Mouse (Mus musculus): ENCODE measurements around the gene Kmt2b. TPM values are rescaled to one million over a fixed set of nuclear protein-coding genes. Genes with fewer than 3 reads are reported as not detected.

The Kmt2b gene
- polyA plus RNA-seq, 1 experiment from 2014 or later = 7.4 TPM

Small RNA genes within 50 kb of the gene (microRNA-seq; reads per million reads assigned to microRNA genes)
- gene Gm38670 (1.8 reads per million), gene Mir3569 (not detected)

Other genes starting within 250 kb of the Kmt2b start
- gene Lrfn3, start 226.0 kb downstream of the Kmt2b start, polyA plus RNA-seq (2016; fragmentation: Nextera tagmentation; extraction: Ambion mirVana) = 5.4 and 6.2 TPM in 2 replicates
- 15.7 and 19.6 TPM in 2 replicates for gene Tyrobp, start 175.0 kb downstream of the Kmt2b start, polyA plus RNA-seq (2016; fragmentation: Nextera tagmentation; extraction: Ambion mirVana)
- gene Hcst, start 168.9 kb downstream of the Kmt2b start, polyA plus RNA-seq (2016; fragmentation: Nextera tagmentation; extraction: Ambion mirVana) = 0.35 TPM in 1 of 2 replicates, not detected in the other
- 1.4 and 1.5 TPM in 2 replicates for gene Nfkbid, start 167.0 kb downstream of the Kmt2b start, polyA plus RNA-seq (2016; fragmentation: Nextera tagmentation; extraction: Ambion mirVana)
- 69.6 and 124 TPM in 2 replicates for gene Aplp1, start 143.2 kb downstream of the Kmt2b start, polyA plus RNA-seq (2016; fragmentation: Nextera tagmentation; extraction: Ambion mirVana)
- gene Kirrel2, start 131.0 kb downstream of the Kmt2b start, polyA plus RNA-seq (2016; fragmentation: Nextera tagmentation; extraction: Ambion mirVana) = 1.7 and 1.9 TPM in 2 replicates
- 0.16 and 0.23 TPM in 2 replicates for gene Nphs1, start 130.4 kb downstream of the Kmt2b start, polyA plus RNA-seq (2016; fragmentation: Nextera tagmentation; extraction: Ambion mirVana)
- gene Prodh2, start 95.1 kb downstream of the Kmt2b start, polyA plus RNA-seq (2016; fragmentation: Nextera tagmentation; extraction: Ambion mirVana) = not detected in 2 replicates
- 36.6 and 62.0 TPM in 2 replicates for gene Arhgap33, start 53.7 kb downstream of the Kmt2b start, polyA plus RNA-seq (2016; fragmentation: Nextera tagmentation; extraction: Ambion mirVana)
- gene Hspb6, start 36.5 kb downstream of the Kmt2b start, polyA plus RNA-seq (2016; fragmentation: Nextera tagmentation; extraction: Ambion mirVana) = 6.1 and 6.2 TPM in 2 replicates
- 13.4 and 17.1 TPM in 2 replicates for gene Proser3, start 36.4 kb downstream of the Kmt2b start, polyA plus RNA-seq (2016; fragmentation: Nextera tagmentation; extraction: Ambion mirVana)
- 45.9 and 46.7 TPM in 2 replicates for gene Lin37, start 28.9 kb downstream of the Kmt2b start, polyA plus RNA-seq (2016; fragmentation: Nextera tagmentation; extraction: Ambion mirVana)
- 93.2 and 99.5 TPM in 2 replicates for gene U2af1l4, start 25.4 kb downstream of the Kmt2b start, polyA plus RNA-seq (2016; fragmentation: Nextera tagmentation; extraction: Ambion mirVana)
- 17.0 and 19.6 TPM in 2 replicates for gene Gm49396, start 25.4 kb downstream of the Kmt2b start, polyA plus RNA-seq (2016; fragmentation: Nextera tagmentation; extraction: Ambion mirVana)
- 131 and 133 TPM in 2 replicates for gene Psenen, start 25.1 kb downstream of the Kmt2b start, polyA plus RNA-seq (2016; fragmentation: Nextera tagmentation; extraction: Ambion mirVana)
- gene Igflr1, start 23.3 kb downstream of the Kmt2b start, polyA plus RNA-seq (2016; fragmentation: Nextera tagmentation; extraction: Ambion mirVana) = 4.4 and 7.2 TPM in 2 replicates
- 0.26 and 0.61 TPM in 2 replicates for gene Zbtb32, start 10.2 kb upstream of the Kmt2b start, polyA plus RNA-seq (2016; fragmentation: Nextera tagmentation; extraction: Ambion mirVana)
- gene Upk1a, start 24.1 kb upstream of the Kmt2b start, polyA plus RNA-seq (2016; fragmentation: Nextera tagmentation; extraction: Ambion mirVana) = 0.44 and 0.79 TPM in 2 replicates
- gene Cox6b1, start 37.4 kb upstream of the Kmt2b start, polyA plus RNA-seq (2016; fragmentation: Nextera tagmentation; extraction: Ambion mirVana) = 779 and 792 TPM in 2 replicates
- not detected in 2 replicates for gene Etv2, start 47.1 kb upstream of the Kmt2b start, polyA plus RNA-seq (2016; fragmentation: Nextera tagmentation; extraction: Ambion mirVana)
- 140 and 145 TPM in 2 replicates for gene Rbm42, start 61.6 kb upstream of the Kmt2b start, polyA plus RNA-seq (2016; fragmentation: Nextera tagmentation; extraction: Ambion mirVana)
- gene Haus5, start 76.3 kb upstream of the Kmt2b start, polyA plus RNA-seq (2016; fragmentation: Nextera tagmentation; extraction: Ambion mirVana) = 79.8 and 84.0 TPM in 2 replicates
- not detected in 2 replicates for gene Pmis2, start 82.9 kb upstream of the Kmt2b start, polyA plus RNA-seq (2016; fragmentation: Nextera tagmentation; extraction: Ambion mirVana)
- not detected in 2 replicates for gene 2200002J24Rik, start 110.2 kb upstream of the Kmt2b start, polyA plus RNA-seq (2016; fragmentation: Nextera tagmentation; extraction: Ambion mirVana)
- 0.89 and 1.1 TPM in 2 replicates for gene Atp4a, start 123.5 kb upstream of the Kmt2b start, polyA plus RNA-seq (2016; fragmentation: Nextera tagmentation; extraction: Ambion mirVana)
- gene Tmem147, start 140.8 kb upstream of the Kmt2b start, polyA plus RNA-seq (2016; fragmentation: Nextera tagmentation; extraction: Ambion mirVana) = 155 and 164 TPM in 2 replicates
- 0.33 and 0.40 TPM in 2 replicates for gene Gapdhs, start 155.0 kb upstream of the Kmt2b start, polyA plus RNA-seq (2016; fragmentation: Nextera tagmentation; extraction: Ambion mirVana)
- 0.51 and 0.65 TPM in 2 replicates for gene Sbsn, start 162.7 kb upstream of the Kmt2b start, polyA plus RNA-seq (2016; fragmentation: Nextera tagmentation; extraction: Ambion mirVana)
- not detected in 2 replicates for gene Dmkn, start 175.0 kb upstream of the Kmt2b start, polyA plus RNA-seq (2016; fragmentation: Nextera tagmentation; extraction: Ambion mirVana)
- gene Krtdap, start 199.2 kb upstream of the Kmt2b start, polyA plus RNA-seq (2016; fragmentation: Nextera tagmentation; extraction: Ambion mirVana) = not detected in 2 replicates
- gene Ffar2, start 235.0 kb upstream of the Kmt2b start, polyA plus RNA-seq (2016; fragmentation: Nextera tagmentation; extraction: Ambion mirVana) = not detected in 2 replicates

Data from midbrain, embryonic 10.5 days (tissue).